Mouse (Mus musculus): ENCODE measurements around the gene Micu1. TPM values are rescaled to one million over a fixed set of nuclear protein-coding genes. Genes with fewer than 3 reads are reported as not detected.

Micu1 gene
- polyA plus RNA-seq, 1 experiment from 2014 or later = 56.2 TPM

GRCm38 (mm10) chr10:59911091-59911490 is 208.8 kb downstream of the Micu1 start:
- H3K9me3 ChIP-seq (ENCODE audit: control insufficient read depth, low read length) = no peaks in the 10 kb centered on the region
- peaks cover 16% of the 10 kb centered on the region; the same call in 1 of the 2 replicates for H3K4me1 ChIP-seq (replicated peaks; ENCODE audit: control insufficient read depth, insufficient read depth)
- TF ChIP-seq EP300 (optimal IDR thresholded peaks at IDR 0.05) (no peak), CTCF (IDR thresholded peaks at IDR 0.05; ENCODE audit: low read depth) (peak; percentile 5; the same call in 1 of the 2 replicates)
- no peak overlapping the region for H3K4me3 ChIP-seq (ENCODE audit: low read depth, low read length)
- H3K9ac ChIP-seq (ENCODE audit: low read length) = no peak overlapping the region
- H3K27me3 ChIP-seq (ENCODE audit: control insufficient read depth, insufficient read depth, low read length) = no peaks in the 10 kb centered on the region
- WGBS = 36% methylated on average over 6 of the region's 6 CpGs
- H3K4me2 ChIP-seq (replicated peaks; ENCODE audit: low read depth) = no peak overlapping the region; the same call in 1 of the 2 replicates
- H3K36me3 ChIP-seq (ENCODE audit: control insufficient read depth, insufficient read depth, low read length) = no peaks in the 10 kb centered on the region
- ATAC-seq (ENCODE audit: low FRiP score, low TSS enrichment) = no peak
- no peak overlapping the region for H3K27ac ChIP-seq (replicated peaks)
- DNase-seq (ENCODE audit: low spot score) = peak; percentile 51

- H3K36me3 ChIP-seq (ENCODE audit: control insufficient read depth, insufficient read depth, low read length) = no peaks in the 10 kb centered on the region
- DNase-seq (ENCODE audit: low spot score) (peak; percentile 46), ATAC-seq (ENCODE audit: low FRiP score, low TSS enrichment) (no peak)
- H3K9ac ChIP-seq (ENCODE audit: low read length) = no peak overlapping the region
- H3K4me1 ChIP-seq (replicated peaks; ENCODE audit: control insufficient read depth, insufficient read depth) = peaks cover 16% of the 10 kb centered on the region; the same call in 1 of the 2 replicates
- H3K4me2 ChIP-seq (replicated peaks; ENCODE audit: low read depth) = no peak overlapping the region; the same call in 1 of the 2 replicates
- WGBS = 9% methylated on average over 25 of the region's 25 CpGs
- TF ChIP-seq CTCF (IDR thresholded peaks at IDR 0.05; ENCODE audit: low read depth) (no peak), EP300 (optimal IDR thresholded peaks at IDR 0.05) (no peak)
- H3K27me3 ChIP-seq (ENCODE audit: control insufficient read depth, insufficient read depth, low read length) = no peaks in the 10 kb centered on the region
- H3K9me3 ChIP-seq (ENCODE audit: control insufficient read depth, low read length) = no peaks in the 10 kb centered on the region
- H3K4me3 ChIP-seq (ENCODE audit: low read depth, low read length) = no peak overlapping the region
- peak overlapping the region; percentile 24 for H3K27ac ChIP-seq (replicated peaks)
Measured at GRCm38 (mm10) chr10:59911561-59912198, 209.4 kb downstream of the Micu1 start.

Other genes starting within 250 kb of the Micu1 start
- gene Gm10322, start 86.4 kb upstream of the Micu1 start, polyA plus RNA-seq (2015; fragmentation: Nextera tagmentation; extraction: Ambion mirVana) = 0.38 TPM in 1 of 2 replicates, not detected in the other
- gene Mcu, start 85.8 kb upstream of the Micu1 start, polyA plus RNA-seq (2015; fragmentation: Nextera tagmentation; extraction: Ambion mirVana) = 56.9 and 57.2 TPM in 2 replicates
- gene Dnajb12, start 177.1 kb downstream of the Micu1 start, polyA plus RNA-seq (2015; fragmentation: Nextera tagmentation; extraction: Ambion mirVana) = 17.4 and 19.0 TPM in 2 replicates
- 12.4 and 17.3 TPM in 2 replicates for gene Ddit4, start 249.4 kb downstream of the Micu1 start, polyA plus RNA-seq (2015; fragmentation: Nextera tagmentation; extraction: Ambion mirVana)

Measured in stomach, postnatal 0 days (tissue).